Mouse (Mus musculus) CD4-positive helper T cell, adult 2 months (primary cell): ENCODE results near the gene Arglu1.

Experiments
- DNase-seq: peaks from one replicate; pipeline ENCODE4 v3.0.0-alpha.2; 2012; ENCODE audit warnings: low read depth, missing footprints, low spot score

Arglu1 gene

DNA sequence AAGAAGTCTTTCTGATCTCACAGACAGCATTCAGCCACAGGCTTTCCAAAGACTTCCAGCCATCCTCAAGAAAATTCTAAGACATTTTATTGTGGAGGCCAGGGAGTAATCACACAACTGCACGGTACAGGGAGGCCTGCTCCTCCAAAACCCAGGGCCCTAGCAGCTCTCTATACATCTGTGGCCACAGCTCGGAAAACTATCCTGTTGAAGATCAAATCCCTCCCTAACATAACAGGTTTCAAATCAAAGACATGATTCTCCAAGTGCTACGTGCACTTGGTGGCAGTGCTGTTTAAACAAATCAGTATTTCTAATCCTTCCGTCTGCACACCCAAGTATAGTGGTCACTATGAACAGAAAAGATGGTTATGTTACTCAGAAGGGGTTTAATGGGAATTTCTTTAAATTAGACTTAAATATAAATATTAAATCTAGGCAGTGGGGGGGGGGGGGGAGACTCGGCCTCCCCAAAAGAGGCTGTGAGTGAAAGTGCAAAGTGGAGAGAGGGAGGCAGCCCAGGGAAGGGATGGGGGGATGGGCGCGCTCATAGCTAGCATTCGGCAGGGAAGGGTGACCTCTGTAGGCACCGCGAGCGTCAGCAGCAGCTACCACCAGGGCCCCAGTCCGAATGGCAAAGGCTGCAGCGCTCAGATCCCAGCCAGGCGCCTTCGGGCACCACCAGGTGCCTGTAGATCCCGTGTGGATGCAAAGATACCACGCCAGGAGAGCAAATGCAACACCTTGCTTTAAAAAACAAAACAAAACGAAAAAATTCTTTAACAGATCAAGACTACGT is 31.7 kb downstream of the Arglu1 start:
- DNase-seq = peak; percentile 23

DNA sequence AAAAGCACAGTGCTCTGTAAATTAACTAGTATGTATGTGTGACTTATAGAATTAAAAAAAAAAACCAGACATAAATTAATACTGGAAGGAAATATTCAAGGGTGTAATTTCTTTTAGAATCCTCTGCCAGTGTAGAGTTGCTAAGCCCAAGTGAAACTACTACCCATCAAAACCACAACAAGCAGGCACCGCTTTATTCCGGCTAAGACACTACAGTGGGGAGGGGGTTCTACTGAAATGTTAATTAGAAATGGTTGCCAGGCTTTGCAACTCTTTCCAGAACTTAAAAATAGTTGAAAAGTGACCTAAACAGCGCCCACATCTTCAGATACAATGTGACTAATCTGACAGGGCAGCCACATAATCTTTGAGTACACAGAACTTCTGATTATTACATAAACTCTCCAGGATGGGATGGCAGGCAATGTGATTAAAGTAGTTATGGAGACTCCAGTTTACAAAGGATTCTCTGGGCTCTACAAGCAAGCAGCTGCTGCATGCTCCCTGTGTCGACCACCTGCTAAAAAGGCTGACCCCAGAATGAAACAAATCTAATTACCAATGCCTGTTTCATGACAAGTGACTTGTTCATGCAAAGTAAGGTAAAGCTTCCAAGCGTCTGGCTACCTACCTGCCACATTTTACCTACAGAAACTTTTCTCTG is 32.5 kb downstream of the Arglu1 start:
- no peak for DNase-seq

DNA sequence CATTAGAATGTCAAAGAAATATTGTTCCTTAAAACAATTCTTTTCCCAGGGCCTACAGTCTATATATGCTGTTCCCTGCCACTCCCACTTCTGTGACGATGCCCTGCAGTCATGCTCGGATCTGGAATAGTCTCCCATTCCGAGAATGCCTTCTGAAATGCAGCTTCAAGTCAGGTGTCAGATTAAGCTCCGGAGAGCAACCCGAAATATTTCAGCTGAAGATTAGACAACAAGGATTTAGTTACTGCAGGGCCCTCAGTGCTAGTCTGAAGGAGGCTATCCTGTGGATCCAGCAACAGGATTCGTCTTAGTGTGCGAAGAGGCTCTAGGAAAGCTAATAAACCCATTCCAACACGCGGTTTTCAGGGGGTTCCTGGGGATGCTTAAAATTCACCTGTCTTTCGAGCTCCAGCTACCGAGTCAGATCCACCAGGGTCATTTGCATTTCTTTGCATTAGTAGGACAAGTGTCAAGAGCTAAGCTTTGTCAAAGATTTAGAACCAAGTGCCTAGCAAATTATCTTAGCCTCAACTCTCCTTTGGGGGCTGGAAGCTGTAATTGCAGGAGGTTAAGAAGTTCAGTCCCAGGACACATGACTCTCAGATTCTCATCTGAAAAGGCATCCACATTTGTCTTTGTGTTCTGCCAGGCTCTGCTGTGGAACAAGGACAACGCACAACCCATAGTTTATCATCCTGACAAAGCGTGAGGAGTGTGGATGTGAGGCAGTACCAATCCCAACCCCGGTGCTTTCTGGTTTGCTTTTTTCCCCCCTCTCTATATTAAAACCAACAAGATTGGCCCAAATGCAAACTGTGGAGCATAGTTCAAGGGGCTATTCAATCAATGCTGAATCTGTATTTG is 33.5 kb downstream of the Arglu1 start:
- DNase-seq = no peak

DNA sequence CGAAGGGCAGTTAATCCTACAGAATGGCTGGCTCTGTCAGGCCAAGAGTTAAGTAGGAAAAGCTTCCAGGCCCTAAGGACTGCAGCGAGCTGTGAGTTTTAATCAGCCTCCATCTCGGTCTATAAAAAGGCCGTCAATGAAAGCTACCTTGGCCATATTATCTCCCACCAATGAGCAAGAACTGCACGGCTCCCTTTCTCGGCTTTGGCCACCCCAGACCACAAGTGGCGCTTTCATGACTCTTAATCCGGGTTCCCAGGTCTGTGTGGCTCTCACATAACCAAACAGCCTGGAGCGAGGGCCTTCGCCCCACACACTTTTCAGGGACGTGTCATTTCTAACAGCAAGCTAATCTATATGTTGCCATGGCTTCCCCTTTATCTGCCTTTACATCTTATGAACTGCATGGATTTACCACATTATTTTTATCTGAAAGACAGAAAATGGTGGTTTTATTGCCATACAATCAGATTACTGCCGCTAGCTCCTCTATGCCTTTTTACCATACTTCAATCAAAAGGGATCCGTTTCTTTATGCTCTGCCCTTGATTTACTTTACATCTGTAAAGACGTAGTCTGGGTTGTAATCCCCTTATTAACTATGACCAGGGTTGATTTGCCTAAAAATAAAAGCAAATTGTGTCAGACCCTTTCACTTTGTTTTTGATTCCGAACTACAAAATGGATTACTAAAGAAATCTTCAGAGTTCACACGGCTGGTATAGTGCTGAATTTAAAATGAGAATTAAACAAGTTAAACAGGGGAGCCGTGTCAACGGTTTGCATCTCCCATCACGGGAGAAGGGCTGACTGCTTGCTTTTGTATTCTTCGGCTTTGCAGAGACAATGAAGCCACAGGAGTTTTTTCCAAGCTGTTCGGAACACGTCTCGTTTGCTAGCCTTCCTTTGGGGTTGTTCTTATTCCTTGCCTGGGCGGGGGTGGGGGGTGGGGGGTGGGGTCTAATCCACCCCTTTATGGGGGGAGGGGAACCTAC is 34.7 kb downstream of the Arglu1 start:
- no peak for DNase-seq

DNA sequence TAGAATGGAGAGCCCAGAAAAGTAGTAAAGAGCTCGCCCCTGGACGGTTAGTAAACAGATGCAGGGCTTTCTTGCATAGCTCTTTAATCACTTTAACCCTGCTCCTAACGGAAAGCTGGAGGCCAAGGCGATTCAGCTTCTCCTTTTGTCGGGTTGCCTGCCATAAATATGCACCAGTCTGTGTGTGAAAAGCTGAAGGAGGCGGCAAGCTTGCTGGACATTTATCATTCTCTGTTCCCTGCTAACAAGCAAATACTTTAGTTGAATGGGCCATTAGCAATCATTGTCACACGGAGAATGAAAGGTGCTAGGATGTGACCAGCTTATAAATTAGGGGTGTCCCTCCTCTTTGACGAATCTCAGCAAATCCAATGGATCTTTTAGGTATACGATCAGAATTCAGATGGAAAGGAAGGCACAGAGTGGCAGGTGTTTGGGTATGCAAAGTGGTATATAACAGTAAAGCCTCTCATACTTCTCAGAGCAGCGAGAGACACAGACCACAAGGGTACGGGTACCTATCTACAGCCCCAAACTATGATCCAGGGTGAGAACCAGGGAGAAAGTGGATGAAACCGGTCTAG is 36.3 kb downstream of the Arglu1 start:
- no peak for DNase-seq

DNA sequence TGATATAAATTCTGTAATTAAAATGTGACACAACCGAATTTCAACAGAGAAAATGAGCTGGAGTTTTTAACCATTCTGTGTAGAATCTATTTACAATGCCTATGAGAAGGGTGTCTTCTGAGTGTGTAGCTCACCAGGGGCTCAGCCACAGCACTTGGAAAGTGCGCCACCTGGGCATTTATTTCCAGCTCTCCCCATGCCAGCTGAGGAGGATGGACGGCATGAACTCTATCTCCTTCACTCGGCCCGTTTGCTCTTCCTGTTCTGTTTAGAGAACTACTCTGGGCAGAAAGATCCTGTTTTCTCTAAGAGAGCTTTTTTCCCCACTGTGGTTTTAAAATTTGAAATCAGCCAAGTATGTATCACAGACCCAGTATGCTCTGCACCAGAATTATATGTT is 37.0 kb downstream of the Arglu1 start:
- no peak for DNase-seq

DNA sequence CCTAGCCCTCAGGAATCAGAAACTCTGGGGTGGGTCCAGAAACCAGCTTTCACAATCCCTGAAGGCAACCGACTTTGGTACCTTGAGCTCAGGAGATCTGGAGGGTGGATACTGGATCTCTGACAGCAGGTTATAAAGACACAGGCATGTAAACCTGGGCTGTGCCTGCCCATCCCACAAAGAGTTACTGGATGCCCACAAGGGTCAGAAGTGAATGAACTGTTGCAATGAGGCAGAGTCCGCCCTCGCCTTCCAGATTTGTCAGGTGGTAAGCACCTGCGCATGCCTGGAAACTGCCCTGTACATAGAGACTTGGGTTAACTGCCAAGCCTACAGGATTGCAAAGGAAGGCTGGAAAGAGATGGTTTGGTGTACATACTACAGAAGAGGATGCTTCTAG is 37.9 kb downstream of the Arglu1 start:
- DNase-seq = no peak

DNA sequence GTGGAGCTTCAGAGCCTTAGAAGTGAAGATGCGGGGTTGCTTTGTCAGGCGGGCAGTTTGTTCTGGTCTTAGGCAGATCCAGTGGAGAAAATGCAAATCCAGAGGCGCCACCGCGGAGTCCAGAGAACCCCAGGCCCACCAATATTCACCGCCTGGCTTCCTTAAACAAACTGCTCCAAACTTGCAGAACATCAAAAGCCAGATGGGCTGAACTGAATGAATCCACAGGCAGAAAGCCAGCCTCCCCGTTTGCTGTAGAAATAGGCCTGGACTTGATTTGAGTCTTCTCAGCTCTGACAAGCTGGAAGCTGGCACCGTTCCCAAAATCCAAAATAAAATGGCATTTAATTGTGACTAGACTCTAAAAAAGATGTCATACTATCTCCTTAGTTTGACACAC is 40.4 kb downstream of the Arglu1 start:
- DNase-seq = no peak

DNA sequence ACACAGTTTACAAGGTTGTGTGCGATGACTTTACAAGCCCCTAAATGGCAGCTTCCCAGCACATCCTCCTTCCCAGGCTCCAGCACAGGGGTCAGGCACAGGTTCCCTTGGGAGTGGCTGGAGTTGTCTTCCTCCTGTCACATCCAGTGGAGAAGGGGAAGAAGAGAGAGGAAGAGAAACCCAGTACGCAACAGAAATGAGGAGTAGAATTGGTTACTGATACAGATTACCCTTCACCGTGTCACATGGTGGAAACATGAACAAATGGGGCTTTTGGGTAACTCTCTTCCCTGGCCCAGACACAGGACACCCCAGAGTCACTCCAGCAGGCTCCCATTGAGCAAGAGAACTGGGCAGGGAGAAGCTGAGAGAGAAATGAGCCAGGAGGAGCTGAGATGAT is 40.8 kb downstream of the Arglu1 start:
- DNase-seq = no peak

DNA sequence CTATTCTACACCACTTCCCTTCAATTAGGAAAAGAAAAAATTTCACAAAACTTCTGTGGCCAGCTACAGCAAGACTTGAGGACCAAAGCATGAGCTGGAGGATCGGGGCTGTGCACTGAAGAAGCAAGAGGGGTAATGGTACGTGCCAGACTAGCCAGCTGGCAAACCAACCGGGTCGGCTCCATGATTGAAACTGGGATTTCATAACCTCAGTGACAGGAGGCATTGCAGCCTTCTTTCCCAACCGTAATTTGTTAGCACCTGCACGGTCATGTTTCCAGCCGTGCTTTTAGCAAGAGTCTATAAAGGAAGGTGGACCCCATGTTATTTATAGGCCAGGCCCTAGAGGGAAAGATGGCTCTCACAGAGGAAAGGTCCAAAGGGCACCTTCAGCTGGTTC is 41.6 kb downstream of the Arglu1 start:
- no peak for DNase-seq

DNA sequence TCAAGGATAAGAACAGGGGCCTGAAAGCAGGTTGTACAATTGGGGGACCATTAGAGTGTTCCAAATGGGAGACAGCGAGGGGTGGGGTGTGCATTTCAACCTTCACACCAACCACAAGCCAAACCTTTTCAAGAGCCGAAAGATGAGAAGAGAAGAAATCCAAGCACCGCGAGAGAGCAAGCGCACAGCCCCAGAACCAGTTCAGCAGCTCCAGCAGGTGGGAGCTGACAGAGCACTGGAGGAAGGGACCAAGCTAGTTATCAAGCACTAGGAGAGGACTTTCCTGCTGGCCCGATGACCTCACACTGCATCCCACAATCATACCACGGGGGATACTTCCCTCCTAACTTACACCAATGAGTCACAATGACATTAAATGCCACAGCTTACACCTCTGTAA is 42.5 kb downstream of the Arglu1 start:
- DNase-seq = no peak

DNA sequence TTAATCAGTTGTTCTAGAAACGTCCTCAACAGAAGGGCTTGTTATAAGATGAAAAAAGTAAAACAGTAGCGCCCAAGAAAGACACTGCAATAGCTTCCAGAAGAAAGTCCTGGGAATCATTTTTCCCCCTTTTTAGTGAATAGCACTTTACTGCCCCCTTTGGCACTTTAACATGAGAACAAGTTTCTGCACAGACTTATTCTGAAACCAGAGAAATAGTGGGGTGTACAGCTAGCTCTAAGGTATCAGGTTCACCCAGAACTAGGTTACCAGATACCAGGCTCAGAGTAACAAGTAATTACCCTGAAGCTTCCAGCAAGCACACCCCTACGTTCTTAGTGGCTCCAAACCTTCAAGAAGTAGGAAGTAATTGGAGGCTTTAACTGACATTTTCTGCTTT is 43.0 kb downstream of the Arglu1 start:
- DNase-seq = no peak

DNA sequence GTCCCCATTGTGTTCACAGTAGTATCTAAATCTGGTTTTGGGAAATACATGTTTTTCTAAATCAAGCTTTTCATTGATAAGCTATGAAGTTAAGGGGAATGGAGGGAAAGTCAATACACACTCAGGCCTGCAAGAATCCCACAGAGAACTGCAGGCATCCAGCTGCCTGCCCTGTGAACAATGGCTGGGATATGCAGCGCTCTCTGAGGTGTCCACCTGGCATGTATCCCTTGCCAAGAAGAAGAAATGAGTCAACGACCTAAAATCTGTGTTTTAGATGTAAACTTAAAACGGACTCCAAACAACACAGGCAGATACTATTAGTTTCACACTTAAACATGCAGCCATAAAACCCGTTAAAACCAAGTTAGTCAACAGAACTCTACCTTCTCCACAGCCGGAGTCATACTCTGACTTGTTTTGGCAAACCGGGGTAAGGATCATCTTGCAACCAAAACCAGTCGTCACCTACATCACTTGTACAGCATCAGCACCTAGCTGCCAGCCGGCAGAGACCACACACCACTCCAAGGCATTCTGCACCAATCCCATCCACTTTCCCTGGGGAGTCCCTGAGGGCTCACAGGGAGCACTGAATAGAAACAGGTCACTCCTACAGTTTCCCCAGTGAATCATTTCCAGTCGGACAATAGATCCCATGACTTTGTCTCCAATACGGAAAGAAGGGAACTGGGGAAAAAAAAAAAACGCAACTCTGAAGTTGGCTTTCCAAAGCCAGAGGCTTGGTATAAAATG is 46.0 kb downstream of the Arglu1 start:
- DNase-seq = no peak

DNA sequence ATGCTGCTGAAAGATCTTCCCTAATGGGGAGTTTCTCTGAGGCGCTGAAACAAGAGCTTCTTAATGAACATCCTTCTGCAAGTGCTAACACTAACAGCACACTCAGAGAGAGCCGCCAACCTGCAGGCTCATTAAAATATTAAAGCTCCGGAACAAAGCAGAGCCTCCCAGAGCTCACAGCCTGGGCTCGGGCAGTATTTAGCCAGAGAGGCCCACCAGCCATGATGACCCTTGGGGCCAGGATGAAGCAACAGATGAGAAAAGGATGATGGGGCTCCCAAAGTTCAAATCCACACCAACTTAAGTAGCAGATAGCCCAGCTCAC is 50.1 kb downstream of the Arglu1 start:
- DNase-seq = no peak

DNA sequence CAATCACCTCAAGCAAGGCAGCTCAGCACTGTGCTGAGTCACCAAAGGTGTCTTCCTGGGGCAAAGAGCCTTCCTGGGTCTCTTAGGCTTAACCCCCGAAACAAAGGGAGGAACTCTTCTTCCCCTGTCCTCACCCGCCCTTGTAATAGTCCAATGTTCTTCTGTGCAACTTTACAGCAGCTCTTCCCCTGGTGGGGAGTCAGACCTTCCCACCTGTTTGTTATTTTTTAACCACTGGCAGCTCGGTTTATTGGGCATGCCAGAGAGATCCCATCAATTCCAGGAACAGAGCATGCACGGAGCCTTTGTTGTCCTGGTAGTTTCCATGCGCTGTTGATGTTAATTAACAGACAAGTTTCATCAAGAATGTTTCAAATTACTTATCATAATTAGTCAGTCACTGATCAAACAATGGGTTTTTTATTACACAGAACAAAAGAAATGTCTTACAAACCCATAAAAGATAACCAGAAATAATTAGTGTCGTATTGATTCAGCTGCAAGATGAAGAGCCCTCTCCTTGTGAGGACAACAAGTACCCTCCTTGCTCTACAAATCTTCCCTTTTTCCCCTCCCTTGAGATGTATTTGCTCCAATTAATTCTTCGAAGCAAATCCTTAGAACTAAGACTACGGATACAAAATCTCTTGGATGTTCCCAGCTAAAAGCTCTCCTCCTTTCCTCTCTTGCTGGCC is 50.6 kb downstream of the Arglu1 start:
- DNase-seq = no peak

DNA sequence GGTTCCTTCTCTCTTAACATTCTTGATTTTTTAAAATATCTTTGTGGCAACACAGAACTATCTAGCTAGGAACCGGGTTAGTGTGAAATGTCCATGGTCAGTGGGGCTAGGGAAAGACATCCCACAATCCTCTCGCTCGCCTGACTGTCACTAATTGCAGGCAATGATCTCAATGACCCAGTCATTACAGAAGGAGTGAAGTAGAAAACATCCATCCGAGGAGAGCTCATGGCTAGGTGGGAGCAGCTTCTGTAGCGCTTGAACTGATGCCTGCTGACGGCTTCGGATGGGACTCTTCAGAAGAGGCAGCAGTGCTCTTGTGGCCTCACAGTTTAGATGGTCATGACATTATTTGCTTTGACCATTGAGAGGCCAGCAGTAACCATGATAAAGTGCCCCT is 58.9 kb downstream of the Arglu1 start:
- no peak for DNase-seq

DNA sequence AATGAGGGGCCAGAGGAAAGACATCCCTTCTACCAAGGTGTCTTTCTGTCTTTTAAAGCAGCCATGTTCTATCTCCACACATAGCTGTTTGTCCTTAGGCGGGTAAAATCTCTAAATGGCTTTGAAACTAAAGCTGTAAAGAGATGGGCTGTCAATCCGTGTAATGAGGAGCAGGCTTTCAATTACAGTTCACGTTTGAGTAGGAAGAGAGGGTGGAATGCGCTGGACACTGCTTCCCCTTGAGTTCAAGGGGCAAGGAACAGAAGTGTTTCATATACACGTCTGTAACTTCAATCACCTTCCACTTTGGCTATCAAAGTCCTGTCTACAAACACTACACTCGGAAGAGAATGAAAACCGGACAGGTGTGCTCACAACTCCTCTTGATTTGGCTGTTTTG is 66.3 kb downstream of the Arglu1 start:
- DNase-seq = no peak

DNA sequence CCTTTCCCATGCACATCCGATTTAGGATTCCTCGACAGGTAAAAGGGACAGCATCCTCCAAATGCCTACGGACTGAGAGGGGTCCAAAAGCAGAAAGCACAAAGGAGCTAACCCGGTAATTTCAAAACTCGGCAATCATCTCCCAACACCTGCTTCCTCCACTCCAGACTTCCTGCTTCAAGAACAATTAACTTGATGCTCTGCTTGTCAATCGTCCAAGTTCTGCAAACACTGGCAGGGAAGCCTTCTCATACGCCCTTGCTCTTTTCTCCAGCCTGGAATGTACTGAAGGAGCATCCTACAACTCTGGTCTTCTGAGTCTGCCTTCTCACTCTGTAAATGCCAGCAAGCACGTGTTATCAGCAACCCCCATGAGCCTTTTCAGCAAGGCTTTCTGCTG is 66.8 kb downstream of the Arglu1 start:
- DNase-seq = no peak

DNA sequence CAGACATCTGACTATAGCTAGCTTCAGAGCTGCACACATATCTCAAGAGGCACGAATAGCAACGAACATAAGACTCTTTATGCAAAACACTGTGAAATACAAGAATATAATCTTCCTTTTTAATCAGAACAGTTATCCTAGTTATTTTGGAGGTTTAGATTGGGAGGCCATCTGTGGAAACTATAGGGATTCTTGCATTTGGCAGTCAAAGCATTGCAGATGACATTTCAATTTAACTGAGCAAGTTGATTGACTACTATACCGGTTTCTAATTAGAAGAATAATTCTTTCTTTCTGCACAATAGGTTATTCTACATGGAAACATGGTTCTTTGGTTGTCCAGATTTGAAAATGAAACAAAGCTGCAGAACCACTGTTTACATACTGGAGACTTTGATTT is 67.8 kb downstream of the Arglu1 start:
- no peak for DNase-seq

DNA sequence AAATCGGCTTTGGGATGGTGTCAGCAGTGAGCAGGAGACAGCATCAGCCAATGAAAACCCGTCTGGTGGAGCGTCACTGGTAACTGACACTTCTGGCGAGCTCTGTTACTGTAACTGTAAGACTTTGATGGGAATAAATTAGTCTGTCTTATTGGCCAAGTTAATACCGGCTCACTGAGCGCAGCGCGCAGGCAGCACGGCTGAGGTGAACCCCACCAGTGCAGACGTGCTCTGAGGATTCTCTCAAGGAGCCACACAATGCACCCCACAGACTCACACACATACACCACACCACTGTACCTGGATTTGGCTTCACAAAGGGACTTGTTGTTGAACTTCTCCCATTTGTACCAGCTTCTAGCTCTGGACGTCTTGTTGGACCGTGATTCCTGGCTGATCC is 68.3 kb downstream of the Arglu1 start:
- no peak for DNase-seq
